Mouse (Mus musculus) testis, adult 2 months (tissue): ENCODE data around the gene Mov10. TPM values are rescaled to one million over a fixed set of nuclear protein-coding genes. Genes with fewer than 3 reads are reported as not detected.
A peak's percentile ranks its signal among the peaks of the same experiment; 100 is the strongest.

Experiments used
- H3K27ac ChIP-seq: fragments of 200-500 bp; 2 replicates; pipeline ENCODE4 v1.5.1; 2012; ENCODE audit warnings: low read depth, low read length; ENCODE audit not compliant: control insufficient read depth, insufficient read depth
- H3K27me3 ChIP-seq: fragments of 200-500 bp; 2 replicates; pipeline ENCODE4 v1.6.1; 2012; ENCODE audit warnings: mild to moderate bottlenecking, low read length, moderate library complexity; ENCODE audit not compliant: control insufficient read depth, insufficient read depth
- H3K36me3 ChIP-seq: fragments of 200-500 bp; 2 replicates; pipeline ENCODE4 v1.6.1; 2012; ENCODE audit warnings: mild to moderate bottlenecking, low read length; ENCODE audit not compliant: control insufficient read depth, insufficient read depth
- H3K4me1 ChIP-seq: fragments of 200-500 bp; 2 replicates; pipeline ENCODE4 v1.6.1; 2012; ENCODE audit warnings: low read length; ENCODE audit not compliant: control insufficient read depth, insufficient read depth
- H3K4me3 ChIP-seq: fragments of 200-500 bp; 2 replicates; pipeline ENCODE4 v1.5.1; 2012; ENCODE audit warnings: low read depth, mild to moderate bottlenecking, low read length, moderate library complexity, mixed read lengths; ENCODE audit not compliant: control insufficient read depth
- CTCF ChIP-seq: fragments of 200-500 bp; IDR thresholded peaks from 2 replicates; pipeline ENCODE4 v1.5.1; 2012; ENCODE audit warnings: low read depth, mild to moderate bottlenecking, inconsistent platforms, low read length, moderate library complexity; ENCODE audit not compliant: control insufficient read depth, insufficient read depth, insufficient replicate concordance
- POLR2A ChIP-seq: fragments of 200-500 bp; IDR thresholded peaks from 2 replicates; pipeline ENCODE4 v1.6.1; 2012; ENCODE audit warnings: low read depth, mild to moderate bottlenecking, inconsistent platforms, low read length, moderate library complexity; ENCODE audit not compliant: control insufficient read depth
- polyA plus RNA-seq: library from polyadenylated mRNA; depleted of rRNA; stranded (reverse); fragments of >200 nt; gene quantifications from 2 replicates; pipeline ENCODE4 v1.2.3, GENCODE M21; 2012

Gene Mov10
- polyA plus RNA-seq, 1 experiment: 8.7 TPM

- no peak for TF ChIP-seq POLR2A
- no peak for TF ChIP-seq CTCF
These were observed 36.5 kb upstream of the Mov10 start for GRCm38 (mm10) chr3:104854866-104855265.

GRCm38 (mm10) chr3:104854465-104854864 is 36.1 kb upstream of the Mov10 start:
- Histone ChIP-seq H3K4me3 (no peak overlapping the region), H3K36me3 (no peaks in the 10 kb centered on the region), H3K4me1 (no peaks in the 10 kb centered on the region), H3K27ac (no peak overlapping the region), H3K27me3 (no peaks in the 10 kb centered on the region)
- TF ChIP-seq POLR2A: no peak
- no peak for TF ChIP-seq CTCF

More at GRCm38 (mm10) chr3:104854866-104855265, 36.5 kb upstream of the Mov10 start:
- no peaks in the 10 kb centered on the region for H3K4me1 ChIP-seq
- H3K36me3 ChIP-seq: no peaks in the 10 kb centered on the region
- no peak overlapping the region for H3K4me3 ChIP-seq
- H3K27ac ChIP-seq: no peak overlapping the region
- H3K27me3 ChIP-seq: no peaks in the 10 kb centered on the region

- Histone ChIP-seq H3K36me3 (no peaks in the 10 kb centered on the region; the same call in 1 of the 2 replicates), H3K4me3 (no peak overlapping the region), H3K27ac (no peak overlapping the region), H3K4me1 (no peaks in the 10 kb centered on the region), H3K27me3 (no peaks in the 10 kb centered on the region)
- TF ChIP-seq POLR2A: no peak
- TF ChIP-seq CTCF: no peak
These were observed 28.2 kb upstream of the Mov10 start for GRCm38 (mm10) chr3:104846601-104847000.

GRCm38 (mm10) chr3:104841049-104841448 is 22.7 kb upstream of the Mov10 start:
- Histone ChIP-seq H3K27me3 (no peaks in the 10 kb centered on the region), H3K4me3 (no peak overlapping the region), H3K27ac (no peak overlapping the region), H3K36me3 (no peaks in the 10 kb centered on the region), H3K4me1 (no peaks in the 10 kb centered on the region)
- TF ChIP-seq CTCF (no peak), POLR2A (no peak)

GRCm38 (mm10) chr3:104835797-104836196 is 17.4 kb upstream of the Mov10 start:
- Histone ChIP-seq H3K4me3 (no peak overlapping the region), H3K27ac (no peak overlapping the region), H3K36me3 (peaks cover 2% of the 10 kb centered on the region), H3K4me1 (no peaks in the 10 kb centered on the region), H3K27me3 (no peaks in the 10 kb centered on the region)
- no peak for TF ChIP-seq POLR2A
- no peak for TF ChIP-seq CTCF

GRCm38 (mm10) chr3:104822413-104822812 is 4.0 kb upstream of the Mov10 start:
- Histone ChIP-seq H3K36me3 (peaks cover 1% of the 10 kb centered on the region; the same call in 1 of the 2 replicates), H3K4me3 (no peak overlapping the region), H3K27ac (no peak overlapping the region), H3K27me3 (no peaks in the 10 kb centered on the region), H3K4me1 (peaks cover 13% of the 10 kb centered on the region)
- TF ChIP-seq CTCF (no peak), POLR2A (no peak)

GRCm38 (mm10) chr3:104820426-104820825 is 2.1 kb upstream of the Mov10 start:
- Histone ChIP-seq H3K27me3 (no peaks in the 10 kb centered on the region), H3K4me3 (no peak overlapping the region), H3K36me3 (peaks cover 1% of the 10 kb centered on the region; the same call in 1 of the 2 replicates), H3K27ac (no peak overlapping the region), H3K4me1 (peaks cover 16% of the 10 kb centered on the region)
- TF ChIP-seq CTCF: no peak
- TF ChIP-seq POLR2A: no peak

- H3K36me3 ChIP-seq: peaks cover 1% of the 10 kb centered on the region; the same call in 1 of the 2 replicates
- no peaks in the 10 kb centered on the region for H3K27me3 ChIP-seq
- TF ChIP-seq CTCF: no peak
- TF ChIP-seq POLR2A: no peak
- H3K4me1 ChIP-seq: peaks cover 16% of the 10 kb centered on the region
- peak overlapping the region; percentile 89; the same call in 1 of the 2 replicates for H3K27ac ChIP-seq
- peak overlapping the region; percentile 91 for H3K4me3 ChIP-seq
These were observed 379 bp upstream of the Mov10 start for GRCm38 (mm10) chr3:104818749-104819134.
